Mouse (Mus musculus) ovary, adult 2 months (tissue): ENCODE measurements around the gene Sprr2d. TPM values are rescaled to one million over a fixed set of nuclear protein-coding genes. Genes with fewer than 3 reads are reported as not detected.

Experiments used
- polyA plus RNA-seq: library from polyadenylated mRNA; depleted of rRNA; stranded (reverse); fragments of >200 nt; gene quantifications from 2 replicates; pipeline ENCODE4 v1.2.3, GENCODE M21; 2012; rRNA removed

Sprr2d gene
- 0.73 and 0.80 TPM in 2 replicates for polyA plus RNA-seq

DNA sequence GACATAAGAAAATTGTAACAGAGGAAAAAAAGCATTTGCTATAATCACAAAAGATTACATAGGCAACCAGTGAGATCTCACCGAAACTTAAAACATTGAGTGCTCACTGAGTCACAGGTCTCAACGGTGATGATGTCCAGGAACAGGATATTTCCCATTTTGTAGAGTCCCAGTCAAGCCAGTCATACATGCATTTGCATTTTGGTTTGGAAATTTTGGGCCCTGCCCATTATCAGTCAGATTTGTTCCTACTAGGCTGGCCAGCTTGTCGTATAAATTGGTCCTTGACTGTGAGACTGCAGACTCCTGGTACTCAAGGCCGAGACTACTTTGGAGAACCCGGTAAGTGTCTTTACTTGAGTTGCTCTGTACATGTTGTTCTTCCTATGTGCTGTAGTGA lies at the start of gene Sprr2d:
Sprr2d (plus strand) TSS at position 301 of the 400 bp plus-strand sequence.

GRCm38 (mm10) chr3:92316320-92316719 lies 22.6 kb upstream of the Sprr2d start, which contains the start of gene Sprr2b:
Gene Sprr2b, plus strand, starts transcription at chr3:92316620.

DNA sequence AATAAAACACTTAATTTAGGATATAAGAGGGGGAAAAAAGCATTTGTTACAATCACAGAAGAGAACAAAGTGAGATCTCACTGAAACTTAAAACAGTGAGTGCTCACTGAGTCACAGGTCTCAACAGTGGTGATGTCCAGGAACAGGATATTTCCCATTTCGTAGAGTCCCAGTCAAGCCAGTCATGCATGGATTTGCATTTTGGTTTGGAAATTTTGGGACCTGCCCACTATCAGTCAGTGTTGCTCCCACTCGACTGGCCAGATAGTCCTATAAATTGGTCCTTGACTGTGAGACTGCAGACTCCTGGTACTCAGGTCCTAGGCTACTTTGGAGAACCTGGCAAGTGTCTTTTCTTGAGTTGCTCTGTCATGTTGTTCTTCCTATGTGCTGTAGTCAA lies 12.9 kb downstream of the Sprr2d start, which contains the start of gene Sprr2e:
Sprr2e (plus strand) TSS at position 301 of the 400 bp plus-strand sequence.

DNA sequence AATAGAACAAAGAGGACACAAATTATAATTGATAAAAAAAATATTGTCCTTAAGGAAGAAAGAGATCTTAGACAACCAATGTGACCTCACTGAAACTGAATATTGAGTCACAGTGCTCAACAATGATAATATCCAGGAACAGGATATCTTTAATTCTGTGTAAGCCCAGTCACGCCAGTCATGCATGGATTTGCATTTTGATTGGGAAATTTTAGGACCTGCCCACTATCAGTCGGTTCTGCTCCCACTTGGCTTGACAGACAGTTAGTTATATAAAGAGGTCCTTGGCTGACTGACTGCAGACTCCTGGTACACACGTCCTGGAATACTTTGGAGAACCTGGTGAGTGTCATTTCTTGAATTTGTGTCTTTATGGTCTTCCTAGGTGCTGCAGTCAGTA lies 25.9 kb downstream of the Sprr2d start, which contains the start of gene Sprr2f:
Sprr2f (plus strand) TSS at position 301 of the 400 bp plus-strand sequence.

DNA sequence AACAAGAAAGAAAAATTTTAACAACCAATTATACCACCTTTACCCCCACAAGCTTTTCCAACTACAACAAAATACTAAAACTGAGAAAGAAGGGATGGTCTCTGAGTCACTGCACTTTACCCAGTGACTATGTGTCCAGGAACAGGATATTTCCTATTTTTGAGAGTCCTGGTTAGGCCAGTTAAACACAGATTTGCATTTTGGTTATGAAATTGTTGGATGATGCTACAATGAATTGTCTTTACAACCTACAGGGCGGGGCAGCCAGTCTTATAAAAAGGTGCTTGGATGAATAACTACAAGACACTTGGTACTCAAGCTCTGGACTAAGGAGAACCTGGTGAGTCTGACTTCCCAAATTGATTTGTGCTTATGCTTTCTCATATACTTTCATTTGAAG lies 46.4 kb downstream of the Sprr2d start, which contains the start of gene Sprr2h:
Sprr2h (plus strand) TSS at position 301 of the 400 bp plus-strand sequence.

Other genes with a start within 250 kb of the Sprr2d start
- gene Prr9, start 215.2 kb upstream of the Sprr2d start, polyA plus RNA-seq = not detected in 2 replicates
- gene Lelp1, start 196.4 kb upstream of the Sprr2d start, polyA plus RNA-seq = not detected in 2 replicates
- gene Sprr2a1, start 123.3 kb upstream of the Sprr2d start, polyA plus RNA-seq = 0.06 TPM in 1 of 2 replicates, not detected in the other
- gene Sprr2a2, start 123.2 kb upstream of the Sprr2d start, polyA plus RNA-seq = 51.3 and 98.3 TPM in 2 replicates
- gene Sprr2a3, start 53.7 kb upstream of the Sprr2d start, polyA plus RNA-seq = 3.7 and 6.8 TPM in 2 replicates
- gene Sprr2b, start 22.5 kb upstream of the Sprr2d start, polyA plus RNA-seq = 0.78 and 6.6 TPM in 2 replicates
- 0.26 and 0.29 TPM in 2 replicates for gene Sprr2e, start 13.0 kb downstream of the Sprr2d start, polyA plus RNA-seq
- 72.6 and 147 TPM in 2 replicates for gene Sprr2f, start 26.0 kb downstream of the Sprr2d start, polyA plus RNA-seq
- gene Sprr2h, start 46.5 kb downstream of the Sprr2d start, polyA plus RNA-seq = not detected in 2 replicates
- gene Sprr2i, start 68.9 kb downstream of the Sprr2d start, polyA plus RNA-seq = not detected in 2 replicates
- not detected in 2 replicates for gene Sprr2j-ps, start 78.9 kb downstream of the Sprr2d start, polyA plus RNA-seq
- 7.6 and 8.8 TPM in 2 replicates for gene Gm9774, start 90.3 kb downstream of the Sprr2d start, polyA plus RNA-seq
- gene Sprr2k, start 93.4 kb downstream of the Sprr2d start, polyA plus RNA-seq = not detected in 2 replicates
- gene Sprr1b, start 99.6 kb downstream of the Sprr2d start, polyA plus RNA-seq = not detected in 2 replicates
- 0.25 TPM in 1 of 2 replicates, not detected in the other for gene Sprr3, start 119.6 kb downstream of the Sprr2d start, polyA plus RNA-seq
- 1.1 and 13.1 TPM in 2 replicates for gene Sprr1a, start 146.8 kb downstream of the Sprr2d start, polyA plus RNA-seq
- not detected in 2 replicates for gene Sprr4, start 161.4 kb downstream of the Sprr2d start, polyA plus RNA-seq
- not detected in 2 replicates for gene 2310046K23Rik, start 195.4 kb downstream of the Sprr2d start, polyA plus RNA-seq
- not detected in 2 replicates for gene Ivl, start 234.6 kb downstream of the Sprr2d start, polyA plus RNA-seq
- gene Smcp, start 249.9 kb downstream of the Sprr2d start, polyA plus RNA-seq = not detected in 2 replicates